Mouse (Mus musculus) liver, embryonic 16.5 days (tissue): ENCODE measurements around the gene Vmn1r95. TPM values are rescaled to one million over a fixed set of nuclear protein-coding genes. Genes with fewer than 3 reads are reported as not detected.
"Not testable (repeated sequence)": the region's sequence is repeated elsewhere in the genome, so short reads cannot be mapped to it uniquely, and the experiment has no call there.

Source experiments
- ATAC-seq: fragments of 200-750 bp; cut with Nextera tagmentation; 2 replicates; pipeline ENCODE4 v1.8.0; 2017; ENCODE audit warnings: low read depth, mild to moderate bottlenecking, moderate number of reproducible peaks, moderate library complexity
- H3K27ac ChIP-seq: fragments of 300-500 bp; sonication (generic); 2 replicates; pipeline ENCODE4 v1.5.1; 2014; ENCODE audit warnings: mild to moderate bottlenecking, low read length
- H3K27me3 ChIP-seq: fragments of 300-500 bp; sonication (generic); 2 replicates; pipeline ENCODE4 v1.6.1; 2014; ENCODE audit warnings: low read depth, low read length, mixed read lengths; ENCODE audit not compliant: control insufficient read depth, insufficient read depth
- H3K36me3 ChIP-seq: fragments of 300-500 bp; sonication (generic); 2 replicates; pipeline ENCODE4 v1.6.1; 2014; ENCODE audit warnings: mild to moderate bottlenecking; ENCODE audit not compliant: control insufficient read depth, insufficient read depth
- H3K4me1 ChIP-seq: fragments of 300-500 bp; sonication (generic); 2 replicates; pipeline ENCODE4 v1.6.1; 2014; ENCODE audit warnings: low read depth, low read length, mixed read lengths; ENCODE audit not compliant: control insufficient read depth
- H3K4me2 ChIP-seq: fragments of 300-500 bp; sonication (generic); 2 replicates; pipeline ENCODE4 v1.6.1; 2014; ENCODE audit warnings: low read depth, low read length, mixed read lengths
- H3K4me3 ChIP-seq: fragments of 300-500 bp; sonication (generic); 2 replicates; pipeline ENCODE4 v1.5.1; 2014; ENCODE audit warnings: low read depth, mild to moderate bottlenecking, low read length
- H3K9ac ChIP-seq: fragments of 300-500 bp; sonication (generic); 2 replicates; pipeline ENCODE4 v1.6.1; 2014; ENCODE audit warnings: low read depth, low read length
- H3K9me3 ChIP-seq: fragments of 300-500 bp; sonication (generic); replicated peaks from 2 replicates; pipeline ENCODE4 v1.6.1; 2016; ENCODE audit warnings: low read length; ENCODE audit not compliant: control insufficient read depth
- WGBS: fragments of 180-500 bp; shearing (Covaris S2); extraction: QIAGEN DNeasy Blood & Tissue Kit; methylation state at CpG from one replicate; pipeline ENCODE4 v1.1.7; 2014; ENCODE audit not compliant: insufficient replicate concordance; 5-methylcytosine and 5-hydroxymethylcytosine counted together
- polyA plus RNA-seq: library from polyadenylated mRNA; unstranded; fragments of >200 nt; fragmentation: Nextera tagmentation; extraction: Ambion mirVana; gene quantifications from 2 replicates; pipeline ENCODE4 v1.2.1, GENCODE M21; 2015

Gene Vmn1r95
- polyA plus RNA-seq, result not detected in 2 replicates

DNA sequence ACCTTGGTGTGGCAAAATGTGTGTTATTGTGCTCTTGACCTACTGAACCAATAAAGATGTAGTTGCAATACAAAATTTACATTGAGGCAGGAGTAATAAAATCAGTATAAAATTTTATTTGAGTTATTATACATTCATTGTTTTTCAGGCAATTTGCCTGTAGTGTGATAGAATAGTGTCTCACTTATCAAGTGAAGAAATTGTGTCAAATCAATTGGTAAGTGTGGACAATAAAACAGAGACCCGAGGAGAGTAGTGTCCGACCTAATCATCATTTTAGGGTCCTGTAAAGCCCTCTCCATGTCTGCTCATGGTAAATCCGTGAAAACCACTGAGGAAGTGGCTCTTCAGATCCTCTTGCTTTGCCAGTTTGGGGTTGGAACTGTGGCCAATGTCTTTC lies at the start of gene Vmn1r95:
Vmn1r95 (plus strand) TSS at position 301 of the 400 bp plus-strand sequence.
- H3K9ac ChIP-seq, H3K4me2 ChIP-seq, H3K4me3 ChIP-seq, H3K27ac ChIP-seq, H3K27me3 ChIP-seq, H3K36me3 ChIP-seq, H3K4me1 ChIP-seq, ATAC-seq, H3K9me3 ChIP-seq: not testable (repeated sequence)
- no CpG with 5 or more reads among the region's 3 CpGs for WGBS

GRCm38 (mm10) chr7:20168277-20168676 lies 25.2 kb upstream of the Vmn1r95 start, which contains the start of gene Vmn1r94:
TSS of gene Vmn1r94 (minus strand) at chr7:20168377.
- WGBS, result no CpG with 5 or more reads among the region's 3 CpGs
- not testable (repeated sequence) for H3K27me3 ChIP-seq, H3K27ac ChIP-seq, H3K4me1 ChIP-seq, ATAC-seq, H3K4me3 ChIP-seq, H3K4me2 ChIP-seq, H3K36me3 ChIP-seq, H3K9ac ChIP-seq, H3K9me3 ChIP-seq

GRCm38 (mm10) chr7:20205507-20205906 lies 12.0 kb downstream of the Vmn1r95 start, which contains the start of gene Gm6164:
TSS of gene Gm6164 (minus strand) at chr7:20205607.
- not testable (repeated sequence) for ATAC-seq, H3K4me3 ChIP-seq, H3K27me3 ChIP-seq, H3K36me3 ChIP-seq, H3K4me2 ChIP-seq, H3K9me3 ChIP-seq, H3K4me1 ChIP-seq, H3K27ac ChIP-seq, H3K9ac ChIP-seq
- no CpG with 5 or more reads among the region's 2 CpGs for WGBS

DNA sequence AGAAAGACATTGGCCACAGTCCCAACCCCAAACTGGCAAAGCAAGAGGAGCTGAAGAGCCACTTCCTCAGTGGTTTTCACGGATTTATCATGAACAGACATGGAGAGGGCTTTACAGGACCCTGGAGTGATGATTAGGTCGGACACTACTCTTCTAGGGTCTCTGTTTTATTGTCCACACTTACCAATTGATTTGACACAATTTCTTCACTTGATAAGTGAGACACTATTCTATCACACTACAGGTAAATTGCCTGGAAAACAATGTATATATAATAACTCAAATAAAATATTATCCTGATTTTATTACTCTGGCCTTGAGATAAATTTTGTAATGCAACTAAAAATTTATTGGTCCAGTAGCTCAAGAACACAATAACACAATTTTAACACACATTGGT lies 40.2 kb downstream of the Vmn1r95 start, which contains the start of gene Gm4498:
Gm4498 (minus strand) TSS at position 101 of the 400 bp plus-strand sequence.
- not testable (repeated sequence) for H3K27ac ChIP-seq, H3K4me2 ChIP-seq, ATAC-seq, H3K9ac ChIP-seq, H3K27me3 ChIP-seq, H3K4me3 ChIP-seq, H3K9me3 ChIP-seq, H3K36me3 ChIP-seq, H3K4me1 ChIP-seq
- WGBS, result no CpG with 5 or more reads among the region's 2 CpGs

Other genes with a start within 250 kb of the Vmn1r95 start
- 0.15 and 0.30 TPM in 2 replicates for gene Igsf23, start 243.0 kb upstream of the Vmn1r95 start, polyA plus RNA-seq
- gene Ceacam20, start 228.3 kb upstream of the Vmn1r95 start, polyA plus RNA-seq, result not detected in 2 replicates
- gene Nlrp9b, start 202.2 kb upstream of the Vmn1r95 start, polyA plus RNA-seq, result not detected in 2 replicates
- not detected in 2 replicates for gene Vmn1r91, start 94.0 kb upstream of the Vmn1r95 start, polyA plus RNA-seq
- not detected in 2 replicates for gene Gm16442, start 71.1 kb upstream of the Vmn1r95 start, polyA plus RNA-seq
- not detected in 2 replicates for gene Vmn1r93, start 54.6 kb upstream of the Vmn1r95 start, polyA plus RNA-seq
- not detected in 2 replicates for gene Vmn1r94, start 25.3 kb upstream of the Vmn1r95 start, polyA plus RNA-seq
- gene Gm6164, start 11.9 kb downstream of the Vmn1r95 start, polyA plus RNA-seq, result not detected in 2 replicates
- not detected in 2 replicates for gene Gm4498, start 40.1 kb downstream of the Vmn1r95 start, polyA plus RNA-seq
- gene Gm5890, start 69.1 kb downstream of the Vmn1r95 start, polyA plus RNA-seq, result not detected in 2 replicates
- not detected in 2 replicates for gene Gm4133, start 140.4 kb downstream of the Vmn1r95 start, polyA plus RNA-seq
- gene Gm5728, start 181.7 kb downstream of the Vmn1r95 start, polyA plus RNA-seq, result not detected in 2 replicates
- not detected in 2 replicates for gene Vmn1r100, start 224.2 kb downstream of the Vmn1r95 start, polyA plus RNA-seq
- not detected in 2 replicates for gene Vmn1r101, start 248.9 kb downstream of the Vmn1r95 start, polyA plus RNA-seq